Mouse (Mus musculus): ENCODE results near the gene Ccdc124. TPM values are rescaled to one million over a fixed set of nuclear protein-coding genes. Genes with fewer than 3 reads are reported as not detected.
A peak's percentile ranks its signal among the peaks of the same experiment; 100 is the strongest.

Ccdc124 gene
- total RNA-seq, 2 experiments from 2014 or later = 94.8 to 99.0 TPM

DNA sequence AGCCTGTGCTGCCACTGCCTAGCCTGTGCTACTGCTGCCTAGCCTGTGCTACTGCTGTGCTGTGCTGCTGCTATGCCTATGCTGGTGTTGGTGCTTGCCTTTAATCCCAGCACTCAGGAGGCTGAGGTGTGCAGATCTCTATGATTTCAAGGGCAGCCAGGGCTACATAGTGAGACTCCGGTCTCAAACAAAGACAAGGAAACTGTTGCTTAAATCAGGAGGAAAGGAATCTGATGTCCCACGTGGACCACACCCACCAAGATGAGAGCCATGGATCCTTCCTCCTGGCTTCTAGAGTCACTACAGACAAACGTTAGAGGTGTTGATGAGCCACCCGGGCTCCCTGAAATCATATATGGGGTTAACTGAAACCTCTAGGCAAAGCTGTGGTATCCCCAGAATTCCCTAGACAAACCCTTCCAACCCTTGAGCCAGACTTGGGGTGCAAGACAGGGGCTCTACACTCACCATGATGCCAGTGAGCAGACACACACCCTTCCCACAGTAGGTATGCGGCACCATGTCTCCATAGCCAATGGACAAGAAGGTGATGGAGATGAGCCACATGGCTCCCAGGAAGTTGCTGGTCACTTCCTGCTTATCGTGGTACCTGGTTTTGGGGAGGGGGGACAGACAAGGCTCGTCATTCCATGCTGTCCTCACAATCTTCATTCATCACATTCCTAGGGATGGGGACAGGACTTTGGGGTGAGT is 23.4 kb downstream of the Ccdc124 start:
- no peak for TF ChIP-seq CTCF (IDR thresholded peaks at IDR 0.05)
- no peak for DNase-seq (ENCODE audit: extremely low spot score in 1 of 2, low spot score in 2 of 2)
- no peak overlapping the region for H3K4me3 ChIP-seq
- no peak overlapping the region for H3K27ac ChIP-seq
- intact Hi-C loops (cut with DNase I) = no loop called here

DNA sequence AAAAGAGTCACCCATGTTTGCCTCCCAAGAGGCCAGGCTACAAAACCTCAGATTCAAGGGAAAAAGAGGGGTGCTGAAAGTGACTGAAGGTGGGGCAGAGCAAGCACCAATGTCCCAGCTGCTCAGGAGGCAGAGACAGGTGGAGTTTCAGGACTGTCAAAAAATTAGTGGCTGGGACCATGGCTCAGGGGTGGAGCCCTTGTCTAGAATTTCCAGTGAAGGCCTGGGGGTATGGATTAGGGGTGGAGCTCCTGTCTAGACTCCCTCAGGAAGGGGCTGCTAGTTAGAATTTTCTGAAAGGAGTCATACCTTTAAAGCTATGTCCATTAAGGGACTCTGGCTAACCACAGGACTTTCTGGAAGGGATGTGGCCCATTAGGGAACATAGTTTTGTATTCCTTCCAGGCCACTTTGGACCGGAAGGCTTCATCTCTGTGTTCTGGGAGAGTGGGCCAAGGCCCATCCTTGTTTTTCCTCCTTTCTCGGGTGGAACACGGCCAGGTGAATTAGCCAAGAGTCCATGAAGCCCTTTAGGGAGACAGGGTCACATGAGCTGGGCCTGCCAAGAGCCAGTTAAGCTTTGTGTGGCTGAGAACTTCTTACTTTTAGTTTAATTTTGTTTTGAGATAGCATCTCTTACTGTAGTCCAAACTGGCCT is 24.3 kb downstream of the Ccdc124 start:
- intact Hi-C loops (cut with DNase I) = no loop called here

DNA sequence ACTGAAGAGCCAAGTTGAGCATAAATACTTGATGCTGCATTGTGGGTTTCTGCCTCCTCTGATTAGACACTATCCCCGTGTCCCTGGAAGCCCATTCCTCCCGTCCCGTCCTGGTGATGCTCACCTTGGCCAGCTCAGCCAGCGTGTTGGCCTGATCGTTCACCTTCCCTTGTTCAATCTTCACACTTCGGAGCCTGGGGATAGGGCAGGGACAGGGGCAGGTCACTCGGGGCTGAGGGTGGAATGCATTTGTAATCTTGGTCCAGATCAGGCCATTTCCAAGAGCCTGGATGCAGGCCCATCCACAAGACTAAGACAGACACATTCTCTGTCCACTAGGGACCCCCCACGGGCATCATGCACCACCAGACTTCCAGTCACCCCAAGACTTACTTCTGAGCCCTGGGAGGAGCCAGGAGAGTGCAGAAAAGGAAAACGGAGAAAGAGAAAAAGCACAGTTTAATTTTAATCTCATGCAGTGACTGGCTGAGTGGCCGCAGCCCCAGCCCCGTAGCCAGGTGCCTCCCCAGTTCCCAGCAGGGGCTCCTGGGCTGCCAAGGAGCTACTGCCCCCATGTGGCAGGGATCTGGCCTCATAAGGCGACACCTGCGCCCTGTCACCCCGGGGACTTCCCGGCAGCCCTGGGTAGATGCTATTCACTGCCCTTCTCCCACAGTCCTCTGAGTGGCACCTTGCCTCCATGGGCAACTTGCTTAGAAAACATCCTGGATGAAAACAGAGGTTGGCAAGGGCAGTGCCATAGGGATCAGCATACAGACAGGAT is 27.2 kb downstream of the Ccdc124 start:
- H3K4me3 ChIP-seq = no peak overlapping the region
- intact Hi-C loops (cut with DNase I) = no loop called here
- TF ChIP-seq CTCF (IDR thresholded peaks at IDR 0.05) = peak; percentile 19
- no peak overlapping the region for H3K27ac ChIP-seq
- DNase-seq (ENCODE audit: extremely low spot score in 1 of 2, low spot score in 2 of 2) = no peak

More for the DNA sequence above, 24.3 kb downstream of the Ccdc124 start:
- Histone ChIP-seq H3K4me3 (no peak overlapping the region), H3K27ac (no peak overlapping the region)
- no peak for TF ChIP-seq CTCF (IDR thresholded peaks at IDR 0.05)
- DNase-seq (ENCODE audit: extremely low spot score in 1 of 2, low spot score in 2 of 2) = no peak

DNA sequence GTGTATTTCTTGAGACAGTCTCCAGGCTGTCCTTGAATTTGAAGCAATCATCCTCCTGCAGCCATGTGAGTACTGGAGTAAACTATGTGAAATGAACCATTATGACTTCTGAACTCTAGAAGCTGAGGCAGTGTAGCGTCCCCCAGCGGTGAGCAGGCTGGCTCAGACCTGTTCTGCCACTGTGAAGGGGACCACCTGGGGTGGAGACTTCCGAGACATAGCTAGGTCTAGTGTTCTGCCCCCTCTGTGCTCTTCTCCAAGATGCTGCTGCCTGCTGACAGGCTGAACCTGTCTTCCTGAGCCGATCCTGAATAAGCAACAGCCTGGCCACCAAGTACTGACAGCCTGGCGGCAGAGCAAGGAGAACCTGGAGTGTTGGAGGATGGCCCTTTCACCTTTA is 28.6 kb downstream of the Ccdc124 start:
- no peak for DNase-seq (ENCODE audit: extremely low spot score in 1 of 2, low spot score in 2 of 2)
- Histone ChIP-seq H3K27ac (no peak overlapping the region), H3K4me3 (no peak overlapping the region)
- intact Hi-C loops (cut with DNase I) = no loop called here
- no peak for TF ChIP-seq CTCF (IDR thresholded peaks at IDR 0.05)

DNA sequence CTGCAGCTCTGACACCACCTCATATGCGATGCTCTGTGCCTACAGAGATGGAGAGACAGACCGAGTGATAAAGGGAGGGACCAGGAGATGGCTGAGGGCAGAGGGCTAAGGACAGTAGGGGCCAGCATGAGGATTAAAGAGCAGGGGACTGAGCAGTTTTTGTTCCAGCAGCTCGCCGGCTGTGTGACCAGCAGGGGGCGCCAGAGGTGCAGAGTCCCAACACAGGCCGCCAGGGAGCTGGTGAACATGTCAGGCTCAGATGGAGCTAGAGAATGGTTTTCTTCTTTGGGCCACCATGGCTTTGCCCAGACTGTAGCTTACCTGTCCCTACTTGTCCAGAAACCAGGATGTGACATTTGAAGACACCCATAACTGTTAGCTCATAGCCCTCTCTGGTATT is 29.2 kb downstream of the Ccdc124 start:
- H3K27ac ChIP-seq = no peak overlapping the region
- peak; percentile 84 to 87 for DNase-seq (ENCODE audit: extremely low spot score in 1 of 2, low spot score in 2 of 2)
- TF ChIP-seq CTCF (IDR thresholded peaks at IDR 0.05) = peak; percentile 98
- intact Hi-C loops (cut with DNase I) = loop anchor here (1.0 kb wide), 1 partner anchor 25 kb away; no protein-coding TSS in a partner anchor
- no peak overlapping the region for H3K4me3 ChIP-seq

DNA sequence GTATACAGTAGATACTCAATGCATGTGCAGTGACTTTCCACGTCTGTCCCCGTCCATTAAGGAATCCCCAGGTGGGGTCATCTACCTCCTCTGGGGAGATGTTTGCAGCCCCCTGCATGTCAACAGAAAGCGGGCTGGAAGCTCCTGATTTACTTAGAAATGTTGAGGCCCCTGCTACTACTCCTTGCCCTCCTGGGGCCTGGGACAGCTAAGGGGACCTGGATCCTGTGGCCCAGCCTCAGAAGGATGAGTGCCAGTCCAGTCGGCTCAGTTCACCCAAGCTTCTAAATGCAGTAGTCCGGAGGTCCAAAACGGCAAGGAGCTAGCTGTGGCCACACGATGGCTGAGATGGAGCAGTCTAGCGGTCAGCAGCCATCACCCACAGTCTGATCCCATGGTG is 29.8 kb downstream of the Ccdc124 start:
- Histone ChIP-seq H3K27ac (no peak overlapping the region), H3K4me3 (no peak overlapping the region)
- intact Hi-C loops (cut with DNase I) = loop anchor here (1.0 kb wide), 1 partner anchor 25 kb away; no protein-coding TSS in a partner anchor
- TF ChIP-seq CTCF (IDR thresholded peaks at IDR 0.05) = no peak
- no peak for DNase-seq (ENCODE audit: extremely low spot score in 1 of 2, low spot score in 2 of 2)

DNA sequence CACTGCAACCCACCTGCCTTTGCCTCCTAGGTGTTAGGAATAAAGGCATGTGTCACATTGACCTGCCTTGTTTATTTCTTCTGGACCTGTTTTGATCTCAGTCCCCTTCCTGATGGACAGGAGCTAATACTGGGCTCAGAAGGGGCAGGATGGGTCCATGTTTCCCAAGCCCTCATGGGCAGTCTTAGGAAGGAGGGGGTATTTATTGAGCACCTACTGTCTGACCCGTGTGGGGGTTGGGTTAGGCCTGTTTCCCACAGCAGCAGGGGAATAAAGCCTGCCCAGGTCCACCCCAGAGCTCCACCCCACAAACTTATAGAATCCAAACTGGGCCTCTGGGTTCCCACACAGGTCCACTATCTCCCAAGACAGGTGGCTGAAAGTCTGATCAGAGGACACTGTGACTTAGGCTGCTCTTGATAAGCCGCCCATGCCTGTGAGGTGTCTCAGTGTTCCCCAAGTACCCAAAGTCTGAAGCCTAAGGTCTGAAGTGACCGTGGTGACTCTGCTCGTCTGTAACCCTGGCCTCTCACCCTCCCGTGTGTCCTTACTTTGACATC is 30.4 kb downstream of the Ccdc124 start:
- H3K4me3 ChIP-seq = no peak overlapping the region
- DNase-seq (ENCODE audit: extremely low spot score in 1 of 2, low spot score in 2 of 2) = no peak
- intact Hi-C loops (cut with DNase I) = no loop called here
- TF ChIP-seq CTCF (IDR thresholded peaks at IDR 0.05) = no peak
- no peak overlapping the region for H3K27ac ChIP-seq

DNA sequence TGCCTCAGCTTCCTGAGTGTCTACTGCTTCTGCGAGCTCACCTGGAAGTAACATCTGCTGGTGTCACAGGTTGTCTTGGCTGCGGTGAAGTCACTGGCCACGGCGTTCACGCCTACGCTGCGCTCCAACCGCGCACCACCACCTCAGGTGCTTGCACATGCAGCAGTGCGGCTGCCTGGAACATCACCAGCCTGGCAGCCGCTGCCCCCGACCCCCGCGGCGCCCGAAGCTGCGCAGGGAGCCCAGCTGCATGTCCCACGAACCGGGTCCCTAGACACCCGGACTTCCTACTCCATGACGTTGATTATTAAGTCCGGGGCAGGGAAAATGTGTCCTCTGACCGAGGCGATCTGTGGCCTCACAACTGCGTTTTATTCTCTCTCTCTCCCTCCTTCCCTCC is 31.3 kb downstream of the Ccdc124 start:
- Histone ChIP-seq H3K27ac (no peak overlapping the region), H3K4me3 (no peak overlapping the region)
- TF ChIP-seq CTCF (IDR thresholded peaks at IDR 0.05) = no peak
- intact Hi-C loops (cut with DNase I) = no loop called here
- DNase-seq (ENCODE audit: extremely low spot score in 1 of 2, low spot score in 2 of 2) = no peak

DNA sequence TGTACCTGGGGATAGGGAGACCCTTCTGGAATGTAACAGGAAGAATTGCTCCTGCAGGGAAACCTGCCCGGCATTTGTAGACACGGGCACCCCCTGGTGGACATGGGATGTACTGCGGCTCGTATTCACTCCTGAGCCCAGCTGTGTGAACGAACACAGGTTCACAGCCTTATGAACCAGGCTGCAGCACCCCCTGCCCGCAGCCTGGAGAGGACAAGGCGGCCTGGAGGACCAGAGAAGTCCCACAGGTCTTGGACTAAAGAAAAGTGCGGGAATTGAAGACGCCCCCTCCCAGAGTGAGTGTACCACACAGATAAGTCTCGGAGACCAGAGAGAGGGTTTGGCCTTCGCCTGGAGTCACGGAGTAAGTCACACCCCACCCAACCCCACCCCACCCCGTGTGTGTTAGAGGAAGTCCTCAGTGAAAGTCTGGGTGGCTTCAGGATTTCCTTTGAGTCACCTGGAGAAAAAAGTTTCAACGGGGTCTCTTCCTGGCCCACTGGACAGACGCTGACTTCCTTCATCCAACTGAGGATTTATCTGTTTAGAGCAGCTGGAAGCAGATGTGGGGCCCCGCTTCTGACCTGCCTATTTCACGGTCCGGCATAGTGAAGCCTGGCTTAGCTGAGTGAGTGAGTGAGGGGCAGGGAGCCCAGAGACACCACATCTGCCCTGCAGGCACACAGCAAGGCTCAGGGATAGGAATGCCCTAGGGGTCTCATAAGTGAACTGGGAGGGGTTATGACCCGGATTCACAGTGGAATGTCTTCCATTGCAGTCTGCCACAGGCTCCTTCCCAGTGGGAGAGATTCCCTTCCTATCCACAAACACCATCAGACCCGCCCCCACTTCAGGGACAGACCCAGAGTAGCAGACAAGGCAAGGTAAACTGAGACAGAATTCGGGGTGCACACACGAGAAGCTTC is 32.3 kb downstream of the Ccdc124 start:
- peak; percentile 85 to 93 for DNase-seq (ENCODE audit: extremely low spot score in 1 of 2, low spot score in 2 of 2)
- peak; percentile 98 for TF ChIP-seq CTCF (IDR thresholded peaks at IDR 0.05)
- Histone ChIP-seq H3K4me3 (no peak overlapping the region), H3K27ac (no peak overlapping the region)
- intact Hi-C loops (cut with DNase I) = loop anchor here (1.0 kb wide), 1 partner anchor 19 kb away; no protein-coding TSS in a partner anchor

DNA sequence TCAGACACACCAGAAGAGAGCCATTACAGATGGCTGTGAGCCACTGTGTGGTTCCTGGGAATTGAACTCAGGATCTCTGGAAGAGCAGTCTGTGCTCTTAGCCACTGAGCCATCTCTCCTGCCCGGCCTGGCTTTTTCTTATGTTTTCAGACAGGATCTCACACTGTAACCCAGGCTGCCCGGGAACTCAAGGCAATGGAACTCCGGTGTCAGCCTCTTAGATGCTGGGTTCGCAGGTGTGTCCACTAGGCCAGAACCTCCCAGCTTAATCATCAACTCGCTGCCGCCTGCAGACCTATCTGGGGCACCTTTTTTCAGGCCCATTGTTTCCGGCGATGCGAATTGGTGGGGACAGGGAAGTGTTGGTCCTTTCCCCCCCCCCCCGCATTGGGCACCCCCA is 33.1 kb downstream of the Ccdc124 start:
- Histone ChIP-seq H3K27ac (no peak overlapping the region; the same call in 1 of the 2 replicates), H3K4me3 (no peak overlapping the region)
- intact Hi-C loops (cut with DNase I) = loop anchor here (1.0 kb wide), 1 partner anchor 120 kb away; no protein-coding TSS in a partner anchor
- TF ChIP-seq CTCF (IDR thresholded peaks at IDR 0.05) = no peak
- DNase-seq (ENCODE audit: extremely low spot score in 1 of 2, low spot score in 2 of 2) = no peak
